Mouse (Mus musculus): ENCODE results near the gene Frmd7.

Frmd7 gene

GRCm38 (mm10) chrX:50942610-50943009 lies at the start of gene Frmd7:
Gene Frmd7, minus strand, starts transcription at chrX:50942710.
- no peak for DNase-seq

- no peak for DNase-seq
Measured at GRCm38 (mm10) chrX:50991324-50991723, 48.8 kb upstream of the Frmd7 start.

- DNase-seq: no peak
Measured at GRCm38 (mm10) chrX:50989940-50990339, 47.4 kb upstream of the Frmd7 start.

- DNase-seq: no peak
Measured at GRCm38 (mm10) chrX:50988581-50988980, 46.1 kb upstream of the Frmd7 start.

- DNase-seq: no peak
Measured at GRCm38 (mm10) chrX:50978428-50978827, 35.9 kb upstream of the Frmd7 start.

- no peak for DNase-seq
Measured at GRCm38 (mm10) chrX:50972145-50972544, 29.6 kb upstream of the Frmd7 start.

GRCm38 (mm10) chrX:50969907-50970306 lies 27.4 kb upstream of the Frmd7 start:
- no peak for DNase-seq

GRCm38 (mm10) chrX:50968157-50968932 lies 25.8 kb upstream of the Frmd7 start:
- no peak for DNase-seq

GRCm38 (mm10) chrX:50965157-50965556 lies 22.6 kb upstream of the Frmd7 start:
- DNase-seq: no peak

- no peak for DNase-seq
Measured at GRCm38 (mm10) chrX:50962955-50963354, 20.4 kb upstream of the Frmd7 start.

GRCm38 (mm10) chrX:50948633-50949032 lies 6.1 kb upstream of the Frmd7 start:
- DNase-seq: no peak

GRCm38 (mm10) chrX:50948116-50948515 lies 5.6 kb upstream of the Frmd7 start:
- DNase-seq: no peak

GRCm38 (mm10) chrX:50937117-50937516 lies 5.4 kb downstream of the Frmd7 start:
- DNase-seq: no peak

- DNase-seq: no peak
Measured at GRCm38 (mm10) chrX:50930309-50930708, 12.2 kb downstream of the Frmd7 start.

GRCm38 (mm10) chrX:50926893-50927545 lies 15.5 kb downstream of the Frmd7 start:
- DNase-seq: no peak

GRCm38 (mm10) chrX:50924629-50925364 lies 17.7 kb downstream of the Frmd7 start:
- DNase-seq: no peak

GRCm38 (mm10) chrX:50918754-50919153 lies 23.8 kb downstream of the Frmd7 start:
- DNase-seq: no peak

- DNase-seq: no peak
Measured at GRCm38 (mm10) chrX:50917389-50917788, 25.1 kb downstream of the Frmd7 start.

GRCm38 (mm10) chrX:50909915-50910314 lies 32.6 kb downstream of the Frmd7 start:
- no peak for DNase-seq

GRCm38 (mm10) chrX:50903497-50903896 lies 39.0 kb downstream of the Frmd7 start:
- DNase-seq: no peak

GRCm38 (mm10) chrX:50887999-50888398 lies 54.5 kb downstream of the Frmd7 start:
- DNase-seq: no peak

- no peak for DNase-seq
Measured at GRCm38 (mm10) chrX:50874246-50875002, 68.1 kb downstream of the Frmd7 start.

GRCm38 (mm10) chrX:50864734-50865133 lies 77.8 kb downstream of the Frmd7 start:
- DNase-seq: no peak

All from thymus, adult 18-20 months (tissue).